Mouse (Mus musculus) heart, postnatal 10 days (tissue): ENCODE data around the gene Cbfb. TPM values are rescaled to one million over a fixed set of nuclear protein-coding genes. Genes with fewer than 3 reads are reported as not detected.
"Not testable (repeated sequence)": the region's sequence is repeated elsewhere in the genome, so short reads cannot be mapped to it uniquely, and the experiment has no call there.

Source experiments
- DNase-seq, 2 experiments: peaks; one replicate each; pipeline ENCODE4 v3.0.0; 2021
- intact Hi-C: fragments of 180-260 bp; cut with DNase I; formaldehyde crosslinking; loops from one replicate; pipeline ENCODE4 v1.15.1; 2025
- total RNA-seq, 2 experiments: library from RNA; stranded (reverse); gene quantifications; 2 replicates each; pipeline ENCODE4 v1.2.3; 2021

Cbfb gene
- total RNA-seq, 2 experiments from 2014 or later, result 32.4 to 37.0 TPM

GRCm38 (mm10) chr8:105175287-105175686 lies 4.8 kb downstream of the Cbfb start:
- DNase-seq, intact Hi-C loops: not testable (repeated sequence)

GRCm38 (mm10) chr8:105178211-105178800 lies 7.8 kb downstream of the Cbfb start:
- DNase-seq, result no peak
- intact Hi-C loops, result no loop called here

GRCm38 (mm10) chr8:105182201-105182600 lies 11.7 kb downstream of the Cbfb start:
- intact Hi-C loops, result no loop called here
- DNase-seq, result no peak

- intact Hi-C loops, result loop anchor here (2.0 kb wide), 1 partner anchor 14 kb away; no protein-coding TSS in a partner anchor
- DNase-seq, result no peak
Observed at GRCm38 (mm10) chr8:105186467-105187005, 16.1 kb downstream of the Cbfb start.

GRCm38 (mm10) chr8:105192182-105192581 lies 21.7 kb downstream of the Cbfb start:
- DNase-seq, result no peak
- intact Hi-C loops, result no loop called here

- no peak for DNase-seq
- intact Hi-C loops, result no loop called here
Observed at GRCm38 (mm10) chr8:105205748-105206147, 35.3 kb downstream of the Cbfb start.

GRCm38 (mm10) chr8:105206766-105207275 lies 36.3 kb downstream of the Cbfb start:
- no peak for DNase-seq
- intact Hi-C loops, result no loop called here

GRCm38 (mm10) chr8:105207675-105208273 lies 37.3 kb downstream of the Cbfb start:
- intact Hi-C loops, result no loop called here
- no peak for DNase-seq

- intact Hi-C loops, result no loop called here
- no peak for DNase-seq
Observed at GRCm38 (mm10) chr8:105209153-105210110, 39.0 kb downstream of the Cbfb start.

- no peak for DNase-seq
- intact Hi-C loops, result no loop called here
Observed at GRCm38 (mm10) chr8:105214104-105214503, 43.6 kb downstream of the Cbfb start.

- peak; percentile 15 to 50 for DNase-seq
- intact Hi-C loops, result loop anchor here (1.0 to 5.0 kb wide), 6 partner anchors 46 to 561 kb away; partner anchors contain the start of genes Cbfb and Ces2f
Observed at GRCm38 (mm10) chr8:105217926-105218522, 47.5 kb downstream of the Cbfb start.

- intact Hi-C loops, result no loop called here
- DNase-seq, result peak; percentile 12 to 30
Observed at GRCm38 (mm10) chr8:105223850-105224249, 53.4 kb downstream of the Cbfb start.

GRCm38 (mm10) chr8:105224413-105225271 lies 54.2 kb downstream of the Cbfb start, which contains the start of gene D230025D16Rik:
D230025D16Rik (plus strand) TSS chr8:105225145.
- DNase-seq, result peak; percentile 97 to 98
- intact Hi-C loops, result no loop called here

GRCm38 (mm10) chr8:105225272-105225593 lies 54.8 kb downstream of the Cbfb start:
- intact Hi-C loops, result no loop called here
- DNase-seq, result no peak

- no peak for DNase-seq
- intact Hi-C loops, result no loop called here
Observed at GRCm38 (mm10) chr8:105225917-105226316, 55.4 kb downstream of the Cbfb start.

- intact Hi-C loops, result no loop called here
- no peak for DNase-seq
Observed at GRCm38 (mm10) chr8:105231503-105232320, 61.2 kb downstream of the Cbfb start.

GRCm38 (mm10) chr8:105232321-105232693 lies 61.8 kb downstream of the Cbfb start:
- DNase-seq, intact Hi-C loops: not testable (repeated sequence)

- intact Hi-C loops, result no loop called here
- DNase-seq, result no peak
Observed at GRCm38 (mm10) chr8:105233126-105233935, 62.9 kb downstream of the Cbfb start.
